In genomic region chr16:94618543-94618942, GRCm38 (mm10) we compare ENCODE assay signal across 8 mouse cellular contexts. TPM values are rescaled to one million over a fixed set of nuclear protein-coding genes. Genes with fewer than 3 reads are reported as not detected.
DNase-seq lines count a peak whose midpoint lies in the region; ATAC-seq and TF ChIP-seq lines count a peak whose summit lies in the region.

No protein-coding gene starts in this region.

- peaks cover 11% of the 10 kb centered on the region for H3K4me1 ChIP-seq in bone marrow macrophage, adult 2 months (ENCODE audit: control insufficient read depth, insufficient read depth, low read length)
- H3K4me1 ChIP-seq in lung, embryonic 15.5 days = no peaks in the 10 kb centered on the region

- ATAC-seq in erythroid progenitor cell, adult 5-6 weeks (replicated peaks; ENCODE audit: low FRiP score, poor library complexity, severe bottlenecking) = peak; percentile 76
- ATAC-seq in lung, embryonic 15.5 days (ENCODE audit: borderline replicate concordance, extremely low read depth, low FRiP score, low TSS enrichment) = peak; percentile 64

- no peaks in the 10 kb centered on the region for H3K27me3 ChIP-seq in lung, embryonic 15.5 days

- H3K36me3 ChIP-seq in lung, embryonic 15.5 days = peaks cover 8% of the 10 kb centered on the region; the same call in 1 of the 2 replicates

- TF ChIP-seq CTCF in bone marrow macrophage, adult 2 months (IDR thresholded peaks at IDR 0.05; ENCODE audit: low read depth, low read length) = peak; percentile 81

- no peak overlapping the region for H3K4me2 ChIP-seq in lung, embryonic 15.5 days

- peak; percentile 72 for DNase-seq in NIH3T3 (ENCODE audit: low read depth)
- peak; percentile 82 to 86 for DNase-seq in heart, postnatal 10 days
- DNase-seq in kidney, postnatal 14 days = peak; percentile 82
- peak; percentile 45 for DNase-seq in ovary, postnatal 36 days (ENCODE audit: low spot score)
- DNase-seq in c-Kit-positive CD71-positive TER-119-positive erythroid progenitor cells, embryonic 14.5 days (ENCODE audit: low spot score) = no peak

- no peak for TF ChIP-seq POLR2A in bone marrow macrophage, adult 2 months (IDR thresholded peaks at IDR 0.05; ENCODE audit: borderline replicate concordance, low read depth, low read length)

- WGBS in lung, embryonic 15.5 days = 55% methylated on average over 10 of the region's 10 CpGs

- intact Hi-C loops in heart, postnatal 10 days (cut with DNase I) = loop anchor here (2.0 to 5.0 kb wide), 3 partner anchors 46 to 151 kb away; partner anchors contain the start of gene Vps26c

- H3K4me3 ChIP-seq in bone marrow macrophage, adult 2 months (ENCODE audit: insufficient read depth, low read length) = no peak overlapping the region
- H3K4me3 ChIP-seq in lung, embryonic 15.5 days = no peak overlapping the region

- H3K9ac ChIP-seq in lung, embryonic 15.5 days = no peak overlapping the region

- H3K9me3 ChIP-seq in lung, embryonic 15.5 days = no peaks in the 10 kb centered on the region

- no peak overlapping the region for H3K27ac ChIP-seq in bone marrow macrophage, adult 2 months (ENCODE audit: insufficient read depth, low read depth, low read length)
- no peak overlapping the region for H3K27ac ChIP-seq in lung, embryonic 15.5 days

RNA-seq across cellular contexts. Expression of gene Dyrk1a, which starts 48.7 kb away (rescaled TPM):
- polyA plus RNA-seq in bone marrow macrophage, adult 2 months (2012; ENCODE audit: insufficient read depth, insufficient read length, missing spikeins) = 29.8 and 34.4 TPM in 2 replicates
- 115 and 116 TPM in 2 replicates for total RNA-seq in erythroid progenitor cell, adult 5-6 weeks (2015; ENCODE audit: low replicate concordance)
- total RNA-seq in erythroid progenitor cell, adult 5-6 weeks (2017; ENCODE audit: low replicate concordance) = 114 and 123 TPM in 2 replicates
- 10 to 100 TPM; 86.2 to 99.2 TPM for total RNA-seq in heart, postnatal 10 days (2021)
- 7.8 and 8.0 TPM in 2 replicates for polyA plus RNA-seq in lung, embryonic 15.5 days (2015; fragmentation: Nextera tagmentation; extraction: Ambion mirVana)
